Mouse (Mus musculus) hindbrain, embryonic 10.5 days (tissue): Measurements from ENCODE around the gene Ugt1a6a. TPM values are rescaled to one million over a fixed set of nuclear protein-coding genes. Genes with fewer than 3 reads are reported as not detected.
"Not testable (repeated sequence)": the region's sequence is repeated elsewhere in the genome, so short reads cannot be mapped to it uniquely, and the experiment has no call there.

Experiments
- DNase-seq: peaks from one replicate; pipeline ENCODE4 v3.0.0-alpha.2; 2017; ENCODE audit warnings: low spot score
- H3K27ac ChIP-seq: fragments of 300-500 bp; sonication (generic); 2 replicates; pipeline ENCODE4 v1.5.1; 2016; ENCODE audit warnings: mild to moderate bottlenecking, moderate library complexity
- H3K27me3 ChIP-seq: fragments of 300-500 bp; sonication (generic); 2 replicates; pipeline ENCODE4 v1.6.1; 2016; ENCODE audit warnings: mild to moderate bottlenecking; ENCODE audit not compliant: poor library complexity, insufficient read depth, severe bottlenecking
- H3K36me3 ChIP-seq: fragments of 300-500 bp; sonication (generic); 2 replicates; pipeline ENCODE4 v1.6.1; 2016; ENCODE audit warnings: mild to moderate bottlenecking, moderate library complexity
- H3K4me1 ChIP-seq: fragments of 300-500 bp; sonication (generic); replicated peaks from 2 replicates; pipeline ENCODE4 v1.6.1; 2016; ENCODE audit warnings: mild to moderate bottlenecking
- H3K4me3 ChIP-seq: fragments of 300-500 bp; sonication (generic); 2 replicates; pipeline ENCODE4 v1.5.1; 2016; ENCODE audit warnings: mild to moderate bottlenecking, moderate library complexity
- H3K9me3 ChIP-seq: fragments of 300-500 bp; sonication (generic); 2 replicates; pipeline ENCODE4 v1.6.1; 2016; ENCODE audit warnings: mild to moderate bottlenecking, moderate library complexity
- WGBS: fragments of 180-500 bp; shearing (Covaris S2); methylation state at CpG from one replicate; pipeline ENCODE4 v1.1.7; 2016; 5-methylcytosine and 5-hydroxymethylcytosine counted together
- polyA plus RNA-seq: library from polyadenylated mRNA; unstranded; fragments of >200 nt; fragmentation: Nextera tagmentation; extraction: Ambion mirVana; gene quantifications from 2 replicates; pipeline ENCODE4 v1.2.1, GENCODE M21; 2016

The Ugt1a6a gene
- polyA plus RNA-seq, 1 experiment from 2014 or later = 0.31 TPM

- not testable (repeated sequence) for H3K36me3 ChIP-seq, H3K4me1 ChIP-seq, H3K27ac ChIP-seq, H3K4me3 ChIP-seq, DNase-seq, H3K27me3 ChIP-seq, H3K9me3 ChIP-seq
- 85% methylated on average over 2 of the region's 2 CpGs for WGBS
Observed at GRCm38 (mm10) chr1:88109027-88109557, 25.5 kb upstream of the Ugt1a6a start.

- H3K27ac ChIP-seq, H3K4me1 ChIP-seq, H3K9me3 ChIP-seq, H3K27me3 ChIP-seq, H3K36me3 ChIP-seq, H3K4me3 ChIP-seq, DNase-seq: not testable (repeated sequence)
- WGBS = 83% methylated on average over 2 of the region's 2 CpGs
Observed at GRCm38 (mm10) chr1:88109604-88110003, 25.0 kb upstream of the Ugt1a6a start.

DNA sequence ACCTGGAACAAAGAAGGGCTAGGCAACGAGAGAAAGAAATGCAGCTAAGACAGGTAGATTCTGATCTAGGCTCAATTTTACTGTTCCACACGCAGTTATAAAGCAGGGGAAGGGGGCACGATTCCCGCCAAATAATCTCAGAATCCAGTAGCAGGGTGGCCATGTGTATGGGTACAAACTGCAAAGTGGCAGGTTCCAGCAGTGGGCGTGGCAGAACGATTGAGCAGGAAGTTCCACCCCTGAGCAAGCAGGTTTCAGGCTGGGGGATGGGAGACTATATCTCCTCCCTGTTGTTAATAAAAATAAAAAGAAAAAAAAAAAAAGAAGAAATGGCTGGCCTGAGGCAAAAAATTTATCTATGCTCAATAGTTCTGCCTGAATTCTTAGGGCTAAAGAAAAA lies 21.8 kb upstream of the Ugt1a6a start:
- not testable (repeated sequence) for H3K27ac ChIP-seq, H3K27me3 ChIP-seq, H3K4me3 ChIP-seq, H3K9me3 ChIP-seq, H3K4me1 ChIP-seq, DNase-seq, H3K36me3 ChIP-seq
- 95% methylated on average over 6 of the region's 6 CpGs for WGBS

DNA sequence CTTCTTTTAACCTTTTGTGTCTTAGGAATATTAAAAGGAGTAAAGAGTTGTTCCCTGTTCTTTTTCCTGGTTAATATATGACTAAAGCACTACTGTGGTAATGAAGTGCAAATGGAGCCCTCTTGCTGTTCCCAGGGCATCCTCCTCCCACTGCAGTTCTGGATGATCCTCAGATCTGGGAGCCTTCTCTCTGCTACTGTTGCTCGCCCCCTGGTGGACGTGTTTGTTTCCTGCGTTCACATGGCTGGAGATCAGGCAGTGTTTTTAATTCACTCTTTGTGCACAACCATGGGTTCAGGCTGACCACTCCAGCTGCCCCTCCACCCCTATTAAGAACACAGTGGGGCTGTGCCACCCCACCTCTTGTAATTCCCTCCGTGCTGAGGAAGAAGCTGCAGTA lies 14.1 kb upstream of the Ugt1a6a start:
- not testable (repeated sequence) for DNase-seq, H3K4me3 ChIP-seq, H3K4me1 ChIP-seq, H3K9me3 ChIP-seq, H3K27me3 ChIP-seq, H3K27ac ChIP-seq, H3K36me3 ChIP-seq
- WGBS = 12% methylated on average over 4 of the region's 4 CpGs

DNA sequence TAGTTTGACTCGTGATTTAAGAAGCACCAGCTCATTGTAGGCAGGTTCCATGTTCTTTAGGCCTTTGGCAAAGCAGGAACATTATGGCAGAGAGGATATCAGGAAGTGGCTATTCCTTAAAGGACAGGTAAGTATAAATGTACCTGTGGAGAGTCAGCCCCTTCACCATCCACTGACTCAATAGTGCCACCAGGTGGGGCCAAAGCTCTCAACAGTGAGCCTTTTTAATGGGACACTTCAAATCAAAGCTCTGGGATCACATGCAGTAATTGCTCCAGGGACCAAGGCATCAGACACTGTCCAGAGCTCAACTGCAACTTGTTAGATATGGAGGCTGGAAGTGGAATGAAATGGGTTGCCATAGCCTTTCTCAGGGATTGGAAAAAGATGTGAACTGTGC lies 13.1 kb upstream of the Ugt1a6a start:
- not testable (repeated sequence) for H3K36me3 ChIP-seq, H3K9me3 ChIP-seq, DNase-seq, H3K27ac ChIP-seq, H3K4me1 ChIP-seq, H3K4me3 ChIP-seq, H3K27me3 ChIP-seq
- no CpG with 5 or more reads among the region's 1 CpGs for WGBS

GRCm38 (mm10) chr1:88125827-88126360 lies 8.7 kb upstream of the Ugt1a6a start:
- not testable (repeated sequence) for H3K36me3 ChIP-seq, H3K27ac ChIP-seq, H3K4me1 ChIP-seq, H3K27me3 ChIP-seq, DNase-seq, H3K4me3 ChIP-seq, H3K9me3 ChIP-seq
- WGBS = 80% methylated on average over 4 of the region's 4 CpGs

- not testable (repeated sequence) for H3K4me3 ChIP-seq, H3K36me3 ChIP-seq, H3K27ac ChIP-seq, H3K9me3 ChIP-seq, H3K4me1 ChIP-seq, DNase-seq, H3K27me3 ChIP-seq
- 90% methylated on average over 2 of the region's 2 CpGs for WGBS
Observed at GRCm38 (mm10) chr1:88129091-88129490, 5.5 kb upstream of the Ugt1a6a start.

- not testable (repeated sequence) for H3K36me3 ChIP-seq, H3K4me1 ChIP-seq, DNase-seq, H3K27me3 ChIP-seq, H3K4me3 ChIP-seq, H3K9me3 ChIP-seq, H3K27ac ChIP-seq
- WGBS = 94% methylated on average over 1 of the region's 1 CpGs
Observed at GRCm38 (mm10) chr1:88130223-88130622, 4.4 kb upstream of the Ugt1a6a start.

DNA sequence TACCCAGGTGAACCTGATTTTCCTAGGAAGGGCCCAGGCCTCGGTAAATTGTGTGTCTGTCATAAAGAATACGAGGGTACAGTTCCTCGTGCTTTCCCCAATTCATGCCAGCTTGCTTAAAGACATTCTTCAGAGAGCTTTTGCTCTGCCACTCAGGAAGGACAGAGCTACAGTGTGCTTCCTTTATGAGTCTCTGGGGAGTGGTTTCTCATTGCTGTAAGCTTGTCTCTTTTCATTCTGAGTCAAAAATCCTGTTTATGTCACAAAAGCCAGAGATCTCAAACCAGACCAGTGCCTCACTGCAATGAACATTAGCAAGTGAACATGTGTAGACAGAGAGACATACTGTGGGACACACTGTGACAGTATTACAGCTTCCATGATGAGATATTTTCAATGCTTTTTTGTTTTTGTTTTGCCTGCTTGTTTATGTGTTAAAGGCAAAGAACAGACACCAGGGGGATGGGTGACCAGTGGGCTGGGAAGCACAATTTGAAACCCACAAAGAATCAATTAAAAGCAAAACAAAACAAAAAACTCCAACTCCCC lies 627 bp upstream of the Ugt1a6a start:
- peak overlapping the region; percentile 16; the same call in 1 of the 2 replicates for H3K27ac ChIP-seq
- peaks cover 9% of the 10 kb centered on the region for H3K4me1 ChIP-seq
- 72% methylated on average over 3 of the region's 3 CpGs for WGBS
- H3K27me3 ChIP-seq = no peaks in the 10 kb centered on the region
- no peak for DNase-seq
- H3K36me3 ChIP-seq = no peaks in the 10 kb centered on the region
- H3K4me3 ChIP-seq = no peak overlapping the region
- H3K9me3 ChIP-seq = no peaks in the 10 kb centered on the region

GRCm38 (mm10) chr1:88135229-88135904 lies 758 bp downstream of the Ugt1a6a start:
- H3K36me3 ChIP-seq, H3K4me3 ChIP-seq, H3K27me3 ChIP-seq, H3K27ac ChIP-seq, H3K9me3 ChIP-seq, DNase-seq, H3K4me1 ChIP-seq: not testable (repeated sequence)
- 91% methylated on average over 6 of the region's 6 CpGs for WGBS

DNA sequence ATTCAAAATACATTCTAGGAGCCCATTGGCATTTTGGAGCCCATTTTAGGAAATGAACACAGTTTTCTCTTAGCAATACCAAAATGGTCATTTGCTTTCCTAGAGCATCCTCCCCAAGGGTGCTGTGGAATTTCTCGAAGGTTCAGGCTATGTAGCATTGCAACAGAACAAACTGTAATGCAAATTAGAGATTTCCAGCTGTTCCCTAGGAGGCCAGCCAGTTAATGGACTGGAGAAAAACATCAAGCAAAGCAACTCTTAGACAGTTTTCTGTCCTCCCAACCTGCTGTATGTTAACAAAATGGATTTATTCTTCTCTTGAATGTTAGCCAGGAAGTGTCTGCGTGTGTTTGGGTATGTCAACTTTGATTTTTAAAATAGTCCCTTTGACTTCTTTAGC lies 2.0 kb downstream of the Ugt1a6a start:
- no peaks in the 10 kb centered on the region for H3K36me3 ChIP-seq
- no peak for DNase-seq
- WGBS = 72% methylated on average over 2 of the region's 2 CpGs

GRCm38 (mm10) chr1:88137264-88137663 lies 2.7 kb downstream of the Ugt1a6a start:
- Histone ChIP-seq H3K36me3 (no peaks in the 10 kb centered on the region), H3K27me3 (no peaks in the 10 kb centered on the region), H3K4me1 (peaks cover 9% of the 10 kb centered on the region), H3K9me3 (no peaks in the 10 kb centered on the region), H3K4me3 (no peak overlapping the region), H3K27ac (no peak overlapping the region)
- 91% methylated on average over 3 of the region's 3 CpGs for WGBS
- DNase-seq = no peak

More for the DNA sequence above, 2.0 kb downstream of the Ugt1a6a start:
- Histone ChIP-seq H3K27me3 (no peaks in the 10 kb centered on the region), H3K4me1 (peaks cover 9% of the 10 kb centered on the region), H3K9me3 (no peaks in the 10 kb centered on the region), H3K4me3 (no peak overlapping the region), H3K27ac (no peak overlapping the region)

DNA sequence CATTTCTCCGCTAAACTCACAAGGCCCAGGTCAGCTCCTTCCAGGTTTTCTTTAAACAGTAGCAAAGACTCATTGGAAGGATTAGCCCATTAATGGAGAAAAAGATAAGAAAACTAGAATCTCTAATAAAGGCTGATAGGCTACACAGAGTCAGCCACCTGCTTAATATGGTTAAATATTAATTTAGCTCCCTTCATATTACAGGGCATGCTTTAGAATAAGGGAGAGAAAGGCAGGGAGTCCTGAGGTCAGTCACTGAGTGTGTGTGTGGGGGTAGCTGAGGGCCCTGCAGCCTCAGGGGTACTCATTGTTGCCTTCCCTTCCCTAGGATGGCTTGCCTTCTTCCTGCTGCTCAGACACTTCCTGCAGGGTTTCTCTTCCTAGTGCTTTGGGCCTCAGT lies 3.5 kb downstream of the Ugt1a6a start:
- Histone ChIP-seq H3K4me1 (peaks cover 9% of the 10 kb centered on the region), H3K27me3 (no peaks in the 10 kb centered on the region), H3K4me3 (no peak overlapping the region), H3K36me3 (no peaks in the 10 kb centered on the region), H3K9me3 (no peaks in the 10 kb centered on the region), H3K27ac (no peak overlapping the region)
- 89% methylated on average over 1 of the region's 1 CpGs for WGBS
- DNase-seq = no peak
